Mouse (Mus musculus): Measurements from ENCODE around the gene Gm11985. TPM values are rescaled to one million over a fixed set of nuclear protein-coding genes. Genes with fewer than 3 reads are reported as not detected.

Gene Gm11985
- polyA plus RNA-seq, 1 experiment = not detected

- Histone ChIP-seq H3K27ac (ENCODE audit: insufficient read depth, low read depth, low read length) (no peak overlapping the region), H3K4me1 (ENCODE audit: control insufficient read depth, insufficient read depth, low read length) (peaks cover 19% of the 10 kb centered on the region), H3K4me3 (ENCODE audit: insufficient read depth, low read depth, low read length) (no peak overlapping the region)
- 97% methylated on average over 12 of the region's 12 CpGs for WGBS
- no peak for TF ChIP-seq POLR2A (IDR thresholded peaks at IDR 0.05; ENCODE audit: insufficient read depth, low read depth, low read length)
- TF ChIP-seq CTCF (IDR thresholded peaks at IDR 0.05; ENCODE audit: insufficient read depth, low read depth, low read length) = no peak
Observed at GRCm38 (mm10) chr11:7152371-7152770, 36.0 kb downstream of the Gm11985 start.

GRCm38 (mm10) chr11:7150511-7150910, 37.9 kb downstream of the Gm11985 start:
- Histone ChIP-seq H3K4me1 (ENCODE audit: control insufficient read depth, insufficient read depth, low read length) (peaks cover 19% of the 10 kb centered on the region), H3K27ac (ENCODE audit: insufficient read depth, low read depth, low read length) (no peak overlapping the region), H3K4me3 (ENCODE audit: insufficient read depth, low read depth, low read length) (no peak overlapping the region)
- TF ChIP-seq CTCF (IDR thresholded peaks at IDR 0.05; ENCODE audit: insufficient read depth, low read depth, low read length) (no peak), POLR2A (IDR thresholded peaks at IDR 0.05; ENCODE audit: insufficient read depth, low read depth, low read length) (no peak)
- WGBS = 84% methylated on average over 8 of the region's 8 CpGs

- WGBS = 44% methylated on average over 7 of the region's 7 CpGs
- TF ChIP-seq POLR2A (IDR thresholded peaks at IDR 0.05; ENCODE audit: insufficient read depth, low read depth, low read length) (no peak), CTCF (IDR thresholded peaks at IDR 0.05; ENCODE audit: insufficient read depth, low read depth, low read length) (no peak)
- Histone ChIP-seq H3K4me1 (ENCODE audit: control insufficient read depth, insufficient read depth, low read length) (peaks cover 24% of the 10 kb centered on the region), H3K27ac (ENCODE audit: insufficient read depth, low read depth, low read length) (peak overlapping the region; percentile 16; the same call in 1 of the 2 replicates), H3K4me3 (ENCODE audit: insufficient read depth, low read depth, low read length) (no peak overlapping the region)
Observed at GRCm38 (mm10) chr11:7149471-7149870, 38.9 kb downstream of the Gm11985 start.

DNA sequence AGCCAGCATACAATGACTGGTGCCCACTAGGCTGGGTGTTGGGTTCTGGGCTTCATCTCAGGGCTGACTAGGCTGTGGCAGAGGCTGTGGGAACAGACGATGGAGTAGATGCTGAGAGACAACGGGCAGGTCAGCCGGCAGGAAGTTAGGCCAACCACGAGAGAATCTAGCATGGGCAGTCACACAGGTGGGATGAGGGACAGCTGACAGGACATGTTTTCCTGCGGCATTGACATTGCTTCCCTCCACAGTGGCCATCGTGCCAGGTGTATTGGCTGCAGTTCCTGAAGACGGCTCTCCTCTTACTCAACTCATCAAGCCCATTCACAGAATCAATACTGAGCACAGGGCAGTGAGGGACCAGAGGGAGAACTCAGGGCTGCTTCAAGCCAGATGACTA, 40.4 kb downstream of the Gm11985 start:
- Histone ChIP-seq H3K4me1 (ENCODE audit: control insufficient read depth, insufficient read depth, low read length) (peaks cover 25% of the 10 kb centered on the region), H3K4me3 (ENCODE audit: insufficient read depth, low read depth, low read length) (no peak overlapping the region), H3K27ac (ENCODE audit: insufficient read depth, low read depth, low read length) (no peak overlapping the region)
- 90% methylated on average over 7 of the region's 7 CpGs for WGBS
- TF ChIP-seq POLR2A (IDR thresholded peaks at IDR 0.05; ENCODE audit: insufficient read depth, low read depth, low read length) (no peak), CTCF (IDR thresholded peaks at IDR 0.05; ENCODE audit: insufficient read depth, low read depth, low read length) (no peak)

DNA sequence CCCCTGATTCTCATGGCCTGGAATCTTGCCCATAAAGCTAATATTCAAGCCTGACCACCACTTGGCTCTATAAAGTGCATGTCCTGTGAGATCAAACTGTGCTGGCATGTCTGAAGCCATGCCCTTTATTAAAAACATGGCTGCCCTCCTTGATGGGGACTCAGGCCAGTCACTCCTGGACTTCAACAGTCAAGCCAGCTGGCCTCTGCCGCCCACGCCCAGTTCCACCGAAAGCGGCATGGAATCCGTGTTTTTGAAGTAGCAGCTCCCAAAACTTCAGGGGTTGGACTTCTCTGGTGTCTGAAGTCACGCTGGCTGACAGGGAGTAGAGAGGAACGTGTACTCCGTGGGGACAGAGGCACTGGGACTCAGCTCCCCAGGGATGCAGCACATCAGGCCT, 40.8 kb downstream of the Gm11985 start:
- no peak overlapping the region for H3K4me3 ChIP-seq (ENCODE audit: insufficient read depth, low read depth, low read length)
- no peak for TF ChIP-seq POLR2A (IDR thresholded peaks at IDR 0.05; ENCODE audit: insufficient read depth, low read depth, low read length)
- TF ChIP-seq CTCF (IDR thresholded peaks at IDR 0.05; ENCODE audit: insufficient read depth, low read depth, low read length) = no peak
- peaks cover 25% of the 10 kb centered on the region for H3K4me1 ChIP-seq (ENCODE audit: control insufficient read depth, insufficient read depth, low read length)
- 95% methylated on average over 8 of the region's 8 CpGs for WGBS
- no peak overlapping the region for H3K27ac ChIP-seq (ENCODE audit: insufficient read depth, low read depth, low read length)

DNA sequence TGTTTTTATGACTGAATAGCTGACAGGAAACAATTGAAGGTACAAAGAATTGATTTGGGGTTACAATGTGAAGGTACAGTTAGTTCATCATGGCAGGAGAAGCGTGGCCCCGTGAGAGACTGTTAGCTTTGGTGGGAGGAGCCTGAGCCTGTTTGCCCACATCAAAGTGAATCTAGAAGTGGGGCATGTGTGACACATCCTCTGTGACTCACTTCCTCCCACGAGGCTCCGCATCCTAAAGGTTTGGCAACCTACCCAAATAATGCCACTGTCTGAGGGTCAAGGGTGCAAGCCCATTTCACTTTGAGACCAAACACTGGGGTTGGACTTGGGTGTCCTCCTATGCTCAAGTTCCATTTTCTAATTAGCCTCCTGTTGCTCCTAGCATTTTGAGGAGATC, 43.1 kb downstream of the Gm11985 start:
- TF ChIP-seq CTCF (IDR thresholded peaks at IDR 0.05; ENCODE audit: insufficient read depth, low read depth, low read length) (no peak), POLR2A (IDR thresholded peaks at IDR 0.05; ENCODE audit: insufficient read depth, low read depth, low read length) (no peak)
- H3K4me3 ChIP-seq (ENCODE audit: insufficient read depth, low read depth, low read length) = no peak overlapping the region
- H3K27ac ChIP-seq (ENCODE audit: insufficient read depth, low read depth, low read length) = no peak overlapping the region
- 38% methylated on average over 4 of the region's 4 CpGs for WGBS
- H3K4me1 ChIP-seq (ENCODE audit: control insufficient read depth, insufficient read depth, low read length) = peaks cover 14% of the 10 kb centered on the region

- 90% methylated on average over 11 of the region's 11 CpGs for WGBS
- Histone ChIP-seq H3K4me3 (ENCODE audit: insufficient read depth, low read depth, low read length) (no peak overlapping the region), H3K4me1 (ENCODE audit: control insufficient read depth, insufficient read depth, low read length) (peaks cover 7% of the 10 kb centered on the region), H3K27ac (ENCODE audit: insufficient read depth, low read depth, low read length) (no peak overlapping the region)
- TF ChIP-seq CTCF (IDR thresholded peaks at IDR 0.05; ENCODE audit: insufficient read depth, low read depth, low read length) (no peak), POLR2A (IDR thresholded peaks at IDR 0.05; ENCODE audit: insufficient read depth, low read depth, low read length) (no peak)
Observed at GRCm38 (mm10) chr11:7144369-7144768, 44.0 kb downstream of the Gm11985 start.

DNA sequence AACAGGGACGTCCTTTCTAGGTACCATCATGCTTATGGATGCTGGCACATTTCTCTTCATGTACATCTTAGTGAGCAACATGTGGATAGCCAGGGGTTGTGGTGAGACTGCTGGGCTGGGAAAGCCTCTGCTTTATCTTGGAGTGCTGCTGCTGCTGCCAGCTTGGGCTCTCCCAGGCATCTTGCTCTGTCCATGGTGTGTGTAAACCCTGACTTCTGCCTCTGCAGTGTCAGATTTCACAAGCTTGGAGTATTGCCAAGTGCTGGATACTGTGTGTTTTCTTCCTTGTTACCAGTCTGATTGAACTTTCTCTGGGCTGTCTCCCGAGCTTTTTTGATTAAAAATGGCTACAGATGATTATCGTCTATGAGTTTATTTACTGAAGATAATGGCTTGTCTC, 45.6 kb downstream of the Gm11985 start:
- WGBS = 74% methylated on average over 3 of the region's 3 CpGs
- no peak overlapping the region for H3K27ac ChIP-seq (ENCODE audit: insufficient read depth, low read depth, low read length)

GRCm38 (mm10) chr11:7140449-7140848, 47.9 kb downstream of the Gm11985 start:
- Histone ChIP-seq H3K4me1 (ENCODE audit: control insufficient read depth, insufficient read depth, low read length) (peaks cover 13% of the 10 kb centered on the region), H3K4me3 (ENCODE audit: insufficient read depth, low read depth, low read length) (no peak overlapping the region), H3K27ac (ENCODE audit: insufficient read depth, low read depth, low read length) (no peak overlapping the region)
- TF ChIP-seq POLR2A (IDR thresholded peaks at IDR 0.05; ENCODE audit: insufficient read depth, low read depth, low read length) = no peak
- peak; percentile 19; the same call in 1 of the 2 replicates for TF ChIP-seq CTCF (IDR thresholded peaks at IDR 0.05; ENCODE audit: insufficient read depth, low read depth, low read length)
- 90% methylated on average over 3 of the region's 3 CpGs for WGBS

More for the DNA sequence above, 45.6 kb downstream of the Gm11985 start:
- peaks cover 9% of the 10 kb centered on the region; the same call in 1 of the 2 replicates for H3K4me1 ChIP-seq (ENCODE audit: control insufficient read depth, insufficient read depth, low read length)
- H3K4me3 ChIP-seq (ENCODE audit: insufficient read depth, low read depth, low read length) = no peak overlapping the region
- TF ChIP-seq CTCF (IDR thresholded peaks at IDR 0.05; ENCODE audit: insufficient read depth, low read depth, low read length) (no peak), POLR2A (IDR thresholded peaks at IDR 0.05; ENCODE audit: insufficient read depth, low read depth, low read length) (no peak)

DNA sequence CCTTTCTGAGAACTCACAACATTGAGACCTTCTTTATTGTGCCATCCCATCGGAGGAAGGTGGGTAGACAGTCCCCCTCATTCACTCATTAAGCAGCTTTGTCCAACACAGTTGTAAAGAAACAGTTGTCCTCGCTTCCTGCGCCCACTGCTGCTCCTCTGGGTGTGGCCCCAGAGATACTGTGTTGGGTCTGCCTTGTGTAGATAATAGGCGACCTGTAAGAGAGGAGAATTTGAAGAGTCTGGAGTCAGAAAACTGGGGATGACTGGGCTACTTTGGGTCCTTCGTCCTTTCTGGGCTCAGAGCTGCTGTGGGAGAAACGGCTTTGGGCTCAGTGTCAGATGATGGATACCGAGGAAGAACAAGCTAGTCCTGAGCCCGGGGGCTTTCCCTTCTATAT, 50.0 kb downstream of the Gm11985 start:
- WGBS = 94% methylated on average over 8 of the region's 8 CpGs
- peaks cover 17% of the 10 kb centered on the region for H3K4me1 ChIP-seq (ENCODE audit: control insufficient read depth, insufficient read depth, low read length)
- no peak for TF ChIP-seq POLR2A (IDR thresholded peaks at IDR 0.05; ENCODE audit: insufficient read depth, low read depth, low read length)
- TF ChIP-seq CTCF (IDR thresholded peaks at IDR 0.05; ENCODE audit: insufficient read depth, low read depth, low read length) = no peak

More for the DNA sequence above, 50.0 kb downstream of the Gm11985 start:
- Histone ChIP-seq H3K4me3 (ENCODE audit: insufficient read depth, low read depth, low read length) (no peak overlapping the region), H3K27ac (ENCODE audit: insufficient read depth, low read depth, low read length) (no peak overlapping the region)

Data from olfactory bulb, adult 2 months (tissue).